In the genomic region with DNA sequence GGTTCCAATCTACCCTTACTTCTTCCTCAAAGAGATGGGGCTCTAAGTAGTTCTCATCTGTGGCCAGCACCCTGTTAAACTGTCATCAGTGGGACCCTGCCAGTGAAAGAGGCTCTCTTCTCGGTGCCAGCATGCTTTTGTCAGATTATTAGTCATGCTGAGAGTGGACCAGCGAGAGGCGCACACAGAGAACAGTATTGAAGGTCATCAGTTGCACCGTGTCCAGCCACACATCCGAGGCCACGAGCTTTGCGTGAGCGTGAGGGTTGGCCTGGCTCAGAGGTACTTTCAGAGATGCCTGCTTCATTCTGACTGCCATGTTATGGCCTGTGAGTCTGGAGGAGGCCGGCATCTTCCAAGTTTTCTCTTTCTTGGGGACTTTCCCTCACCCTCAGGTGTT, we compare ENCODE assay signal across 19 mouse cellular contexts.
DNase-seq lines count a peak whose midpoint lies in the region; ATAC-seq lines count a peak whose summit lies in the region.
"Had no signal": no experiment of that assay in that cellular context is flagged by ENCODE, and none has a peak within 500 bp of the region (broad histone marks: within the 10 kb centered on the region; RNA-seq: fewer than 3 reads in every experiment).

No protein-coding gene starts in this region.

- no peak overlapping the region for H3K27ac ChIP-seq in forebrain, embryonic 11.5 days (ENCODE audit: low read depth, low read length)
- no peak overlapping the region for H3K27ac ChIP-seq in forebrain, embryonic 10.5 days
- H3K27ac ChIP-seq: embryonic facial prominence, embryonic 10.5 days; forebrain, embryonic 15.5 days; heart, adult 2 months; hindbrain, embryonic 10.5 days; hindbrain, embryonic 14.5 days had no signal

- H3K27me3 ChIP-seq in forebrain, embryonic 11.5 days (ENCODE audit: control insufficient read depth, insufficient read depth, low read length), result no peaks in the 10 kb centered on the region
- H3K27me3 ChIP-seq in forebrain, embryonic 10.5 days (ENCODE audit: poor library complexity, severe bottlenecking), result no peaks in the 10 kb centered on the region
- H3K27me3 ChIP-seq: forebrain, embryonic 15.5 days had no signal

- intact Hi-C loops in left cerebral cortex, postnatal 4 days (cut with DNase I), result no loop called here

- H3K4me2 ChIP-seq in forebrain, embryonic 11.5 days (ENCODE audit: low read depth, low read length, severe bottlenecking), result no peak overlapping the region
- H3K4me2 ChIP-seq: forebrain, embryonic 15.5 days; heart, embryonic 12.5 days; hindbrain, embryonic 14.5 days had no signal

- 91% methylated on average over 9 of the region's 9 CpGs for WGBS in forebrain, embryonic 11.5 days
- WGBS in forebrain, embryonic 10.5 days, result 97% methylated on average over 9 of the region's 9 CpGs

- DNase-seq in forebrain, embryonic 11.5 days (ENCODE audit: low spot score), result peak; percentile 42
- no peak for DNase-seq in forebrain, embryonic 10.5 days (ENCODE audit: extremely low spot score, low spot score)
- peak; percentile 28 for DNase-seq in lung, postnatal 10 days
- DNase-seq in lung, postnatal 14 days, result no peak
- DNase-seq in adrenal gland, postnatal 14 days, result peak; percentile 52
- no peak for DNase-seq in T-cell, adult 2 months (ENCODE audit: low spot score)
- no peak for DNase-seq in left cerebral cortex, postnatal 4 days
- DNase-seq: cerebellum, adult 11-12 months; cerebellum, adult 9-10 months; cerebellum, postnatal 36 days; gastrocnemius, postnatal 10 days; heart, adult 2 months had no signal

- no peak overlapping the region for H3K4me3 ChIP-seq in forebrain, embryonic 11.5 days (ENCODE audit: low read depth, low read length)
- H3K4me3 ChIP-seq in forebrain, embryonic 10.5 days, result no peak overlapping the region
- H3K4me3 ChIP-seq: embryonic facial prominence, embryonic 10.5 days; forebrain, embryonic 15.5 days; heart, adult 2 months; heart, embryonic 12.5 days; hindbrain, embryonic 10.5 days had no signal

- H3K36me3 ChIP-seq in forebrain, embryonic 11.5 days (ENCODE audit: control insufficient read depth, insufficient read depth, low read length), result no peaks in the 10 kb centered on the region
- H3K36me3 ChIP-seq in forebrain, embryonic 10.5 days (replicated peaks), result no peaks in the 10 kb centered on the region
- H3K36me3 ChIP-seq: embryonic facial prominence, embryonic 10.5 days; forebrain, embryonic 15.5 days; heart, embryonic 12.5 days; hindbrain, embryonic 10.5 days had no signal

- ATAC-seq in forebrain, embryonic 11.5 days (replicated peaks; ENCODE audit: low FRiP score), result no peak
- ATAC-seq: activated CD4-positive, CD25-positive, alpha-beta regulatory T cell, adult 4 months; forebrain, embryonic 15.5 days; intestine, embryonic 16.5 days had no signal

- H3K4me1 ChIP-seq in forebrain, embryonic 11.5 days (replicated peaks; ENCODE audit: control insufficient read depth, insufficient read depth, low read length), result no peaks in the 10 kb centered on the region
- H3K4me1 ChIP-seq in forebrain, embryonic 10.5 days, result peaks cover 4% of the 10 kb centered on the region; the same call in 1 of the 2 replicates
- H3K4me1 ChIP-seq: forebrain, embryonic 15.5 days; heart, embryonic 12.5 days; hindbrain, embryonic 10.5 days had no signal

- H3K9me3 ChIP-seq in forebrain, embryonic 11.5 days (ENCODE audit: control insufficient read depth, low read length), result no peaks in the 10 kb centered on the region
- H3K9me3 ChIP-seq in forebrain, embryonic 10.5 days, result no peaks in the 10 kb centered on the region; the same call in 1 of the 2 replicates
- H3K9me3 ChIP-seq: embryonic facial prominence, embryonic 10.5 days; forebrain, embryonic 15.5 days; heart, embryonic 12.5 days had no signal

- H3K9ac ChIP-seq in forebrain, embryonic 11.5 days (ENCODE audit: low read length), result no peak overlapping the region
- H3K9ac ChIP-seq: forebrain, embryonic 15.5 days; heart, embryonic 12.5 days; hindbrain, embryonic 14.5 days had no signal

Comparison
In these comparisons a context has a peak if more than half of its experiments do, and no peak if none do; other contexts are left out.
1. DNase-seq: peak in forebrain, embryonic 11.5 days (single experiment), lung, postnatal 10 days (single experiment) and adrenal gland, postnatal 14 days (single experiment); none in forebrain, embryonic 10.5 days (single experiment), lung, postnatal 14 days (single experiment), T-cell, adult 2 months (single experiment) and left cerebral cortex, postnatal 4 days (single experiment).